Mouse (Mus musculus): ENCODE data around the gene Spata7.

DNA sequence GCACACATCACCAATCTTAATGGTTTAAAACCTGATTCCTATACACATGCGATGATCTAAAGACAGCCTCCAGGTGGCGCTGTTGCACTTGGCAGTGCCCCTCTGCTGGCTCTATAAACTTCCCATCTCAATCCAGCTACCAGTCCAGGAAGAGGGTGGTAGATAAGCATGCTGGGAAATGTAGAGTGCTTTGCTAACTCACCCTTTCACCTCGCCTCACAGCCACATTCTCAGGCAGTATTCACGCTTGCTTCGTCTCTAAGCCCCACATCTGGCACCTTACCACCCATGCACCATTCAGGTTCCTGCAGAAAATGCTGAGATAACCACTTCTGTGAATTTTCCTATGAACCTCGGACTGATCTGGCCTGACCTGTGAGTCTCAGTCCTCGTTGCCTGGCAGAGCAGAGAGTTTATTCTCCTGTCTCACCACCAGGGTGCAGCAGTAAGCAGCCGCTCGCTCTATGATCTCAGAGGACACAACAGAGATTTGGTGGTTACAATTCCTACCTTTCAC, 46.7 kb downstream of the Spata7 start:
- peak; percentile 90 for TF ChIP-seq CTCF (IDR thresholded peaks at IDR 0.05; ENCODE audit: insufficient read depth, low read length)
- TF ChIP-seq POLR2A (IDR thresholded peaks at IDR 0.05; ENCODE audit: borderline replicate concordance, extremely low read depth, low read depth, low read length) = no peak
